Mouse (Mus musculus) liver, postnatal 0 days (tissue): ENCODE measurements around the gene Ezr. TPM values are rescaled to one million over a fixed set of nuclear protein-coding genes. Genes with fewer than 3 reads are reported as not detected.

Source experiments
- ATAC-seq: fragments of 200-750 bp; cut with Nextera tagmentation; 2 replicates; pipeline ENCODE4 v1.8.0; 2017; ENCODE audit warnings: mild to moderate bottlenecking, moderate library complexity
- DNase-seq: peaks from one replicate; pipeline ENCODE4 v3.0.0-alpha.2; 2016
- H3K27ac ChIP-seq: fragments of 300-500 bp; sonication (generic); 2 replicates; pipeline ENCODE4 v1.5.1; 2014; ENCODE audit warnings: antibody characterized with exemption, moderate library complexity, mild to moderate bottlenecking, low read depth
- H3K27me3 ChIP-seq: fragments of 300-500 bp; sonication (generic); 2 replicates; pipeline ENCODE4 v1.6.1; 2014; ENCODE audit warnings: low read length, control low read depth, mixed read lengths; ENCODE audit not compliant: insufficient read depth
- H3K36me3 ChIP-seq: fragments of 300-500 bp; sonication (generic); replicated peaks from 2 replicates; pipeline ENCODE4 v1.6.1; 2014; ENCODE audit warnings: mild to moderate bottlenecking, control low read depth, low read length, moderate library complexity, mixed read lengths; ENCODE audit not compliant: insufficient read depth
- H3K4me1 ChIP-seq: fragments of 300-500 bp; sonication (generic); 2 replicates; pipeline ENCODE4 v1.6.1; 2014; ENCODE audit warnings: antibody characterized with exemption, mild to moderate bottlenecking, control low read depth; ENCODE audit not compliant: insufficient read depth
- H3K4me2 ChIP-seq: fragments of 300-500 bp; sonication (generic); 2 replicates; pipeline ENCODE4 v1.6.1; 2014; ENCODE audit warnings: low read depth, mild to moderate bottlenecking, low read length, moderate library complexity, mixed read lengths
- H3K4me3 ChIP-seq: fragments of 300-500 bp; sonication (generic); 2 replicates; pipeline ENCODE4 v1.5.1; 2014; ENCODE audit warnings: low read depth, low read length
- H3K9ac ChIP-seq: fragments of 300-500 bp; sonication (generic); replicated peaks from 2 replicates; pipeline ENCODE4 v1.6.1; 2014; ENCODE audit warnings: mild to moderate bottlenecking, moderate library complexity
- H3K9me3 ChIP-seq: fragments of 300-500 bp; sonication (generic); 2 replicates; pipeline ENCODE4 v1.6.1; 2016; ENCODE audit warnings: mild to moderate bottlenecking, control low read depth, low read length, mixed read lengths
- CTCF ChIP-seq: sonication (generic); IDR thresholded peaks from 2 replicates; pipeline ENCODE4 v1.5.1; 2016; ENCODE audit warnings: antibody characterized with exemption, low read depth
- EP300 ChIP-seq: IDR thresholded peaks from 2 replicates; pipeline ENCODE4 v1.6.1; 2016; ENCODE audit warnings: antibody characterized with exemption, low read depth, mild to moderate bottlenecking
- WGBS: fragments of 180-500 bp; shearing (Covaris S2); extraction: QIAGEN DNeasy Blood & Tissue Kit; methylation state at CpG from one replicate; pipeline ENCODE4 v1.1.7; 2014; ENCODE audit not compliant: insufficient replicate concordance; 5-methylcytosine and 5-hydroxymethylcytosine counted together
- polyA plus RNA-seq: library from polyadenylated mRNA; unstranded; fragments of >200 nt; fragmentation: Nextera tagmentation; extraction: Ambion mirVana; gene quantifications from 2 replicates; pipeline ENCODE4 v1.2.1, GENCODE M21; 2015

Gene Ezr
- polyA plus RNA-seq, 1 experiment from 2014 or later, result 34.8 TPM

DNA sequence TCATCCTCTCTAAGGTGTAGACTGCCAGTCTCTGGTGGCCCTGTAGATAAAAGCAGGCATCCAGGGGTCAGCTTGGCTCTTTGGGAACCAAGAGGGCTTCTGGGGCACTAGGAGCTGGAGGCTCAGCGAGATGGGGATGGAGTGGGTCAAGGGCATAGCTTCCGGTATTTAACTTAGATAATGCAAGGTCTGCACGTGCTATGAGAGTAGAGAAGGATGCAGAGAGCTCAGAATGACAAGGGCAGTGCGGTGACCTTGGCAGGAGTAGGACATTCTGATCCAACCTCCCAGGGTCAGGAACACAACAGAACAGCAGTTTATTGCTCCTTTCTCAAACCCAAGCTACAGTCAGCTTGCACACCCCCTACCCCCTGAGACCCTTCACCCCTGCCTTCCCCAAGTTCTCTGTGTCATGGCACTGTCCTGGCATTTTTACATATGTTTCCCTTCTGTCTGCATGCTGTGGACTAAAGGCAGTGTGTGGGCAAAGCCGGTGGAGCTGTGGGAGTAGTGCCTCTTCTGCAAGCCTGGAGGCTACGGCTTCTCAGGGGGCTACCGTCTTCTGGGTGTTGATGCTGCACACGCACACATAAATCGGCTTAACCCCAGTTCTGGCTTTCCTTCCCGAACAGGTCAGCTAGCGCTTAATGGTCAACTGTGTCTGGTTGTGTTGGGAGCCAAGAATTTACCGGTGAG lies 47.7 kb downstream of the Ezr start:
- Histone ChIP-seq H3K27me3 (no peaks in the 10 kb centered on the region), H3K4me3 (no peak overlapping the region)
- ATAC-seq, result no peak

DNA sequence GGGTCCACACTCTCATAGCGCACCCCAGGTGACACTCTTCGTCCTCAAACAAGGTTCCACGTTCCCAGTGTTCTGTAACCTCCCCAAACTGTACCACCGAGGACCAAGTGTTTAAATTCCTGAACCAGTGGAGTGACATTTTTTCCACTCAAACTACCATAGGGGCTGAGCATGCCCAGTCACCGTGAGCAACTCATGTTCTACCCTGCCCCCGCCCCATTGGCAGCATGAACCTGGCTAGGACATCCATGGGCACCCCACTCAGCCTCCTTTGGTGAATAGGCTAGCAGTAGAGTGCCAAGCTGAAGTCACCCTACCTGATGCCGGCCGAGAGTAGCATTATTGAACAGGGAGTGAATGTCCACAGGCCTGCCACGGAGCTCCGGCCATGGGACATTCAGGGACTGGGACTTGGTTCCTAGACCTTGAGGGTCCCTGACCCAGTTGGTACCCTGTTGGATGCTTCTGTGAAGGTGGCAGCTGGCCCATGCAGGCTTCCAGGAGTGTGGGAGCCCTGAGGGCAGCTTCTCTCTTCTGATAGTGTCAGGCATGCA lies 49.2 kb downstream of the Ezr start:
- no peaks in the 10 kb centered on the region for H3K9me3 ChIP-seq
- 86% methylated on average over 10 of the region's 10 CpGs for WGBS
- ATAC-seq, result no peak
- H3K4me2 ChIP-seq, result no peak overlapping the region
- no peaks in the 10 kb centered on the region for H3K27me3 ChIP-seq
- TF ChIP-seq EP300, result no peak
- TF ChIP-seq CTCF, result no peak
- no peak overlapping the region for H3K9ac ChIP-seq
- no peak for DNase-seq
- H3K36me3 ChIP-seq, result 0 out of 2 replicates have a peak, but pooled peaks cover 2% of the 10 kb centered on the region
- no peak overlapping the region for H3K27ac ChIP-seq
- no peaks in the 10 kb centered on the region for H3K4me1 ChIP-seq
- H3K4me3 ChIP-seq, result no peak overlapping the region

More for the DNA sequence above, 47.7 kb downstream of the Ezr start:
- H3K27ac ChIP-seq, result no peak overlapping the region
- H3K36me3 ChIP-seq, result peaks cover 16% of the 10 kb centered on the region
- H3K4me2 ChIP-seq, result no peak overlapping the region
- no peaks in the 10 kb centered on the region for H3K9me3 ChIP-seq
- H3K9ac ChIP-seq, result no peak overlapping the region
- 87% methylated on average over 12 of the region's 12 CpGs for WGBS
- no peaks in the 10 kb centered on the region for H3K4me1 ChIP-seq
- DNase-seq, result peak; percentile 11
- TF ChIP-seq EP300 (no peak), CTCF (no peak)

DNA sequence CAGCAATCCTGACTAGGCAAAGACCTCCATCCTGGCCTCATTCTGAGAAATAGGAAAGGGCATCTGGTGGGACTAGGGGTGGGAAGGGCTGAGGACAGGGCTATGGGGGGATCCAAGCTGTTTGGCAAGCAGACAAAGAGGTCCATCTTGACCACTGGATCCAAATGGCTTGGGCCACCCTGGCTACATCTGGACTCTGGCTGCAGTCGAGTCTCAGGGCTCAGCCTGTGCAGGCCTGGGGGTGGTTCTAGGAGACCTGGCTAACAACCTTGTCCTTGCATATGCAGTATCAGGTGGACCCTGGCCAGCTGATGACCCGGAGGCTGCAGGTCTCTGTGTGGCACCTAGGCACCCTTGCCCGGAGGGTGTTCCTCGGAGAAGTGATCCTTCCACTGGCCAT lies 49.9 kb downstream of the Ezr start:
- H3K27me3 ChIP-seq, result no peaks in the 10 kb centered on the region
- WGBS, result 86% methylated on average over 4 of the region's 4 CpGs
- H3K4me3 ChIP-seq, result no peak overlapping the region
- H3K4me2 ChIP-seq, result no peak overlapping the region
- ATAC-seq (no peak), DNase-seq (no peak)
- TF ChIP-seq EP300, result no peak
- TF ChIP-seq CTCF, result no peak
- no peaks in the 10 kb centered on the region for H3K9me3 ChIP-seq
- H3K9ac ChIP-seq, result no peak overlapping the region
- H3K4me1 ChIP-seq, result no peaks in the 10 kb centered on the region
- H3K36me3 ChIP-seq, result no peaks in the 10 kb centered on the region
- H3K27ac ChIP-seq, result no peak overlapping the region

DNA sequence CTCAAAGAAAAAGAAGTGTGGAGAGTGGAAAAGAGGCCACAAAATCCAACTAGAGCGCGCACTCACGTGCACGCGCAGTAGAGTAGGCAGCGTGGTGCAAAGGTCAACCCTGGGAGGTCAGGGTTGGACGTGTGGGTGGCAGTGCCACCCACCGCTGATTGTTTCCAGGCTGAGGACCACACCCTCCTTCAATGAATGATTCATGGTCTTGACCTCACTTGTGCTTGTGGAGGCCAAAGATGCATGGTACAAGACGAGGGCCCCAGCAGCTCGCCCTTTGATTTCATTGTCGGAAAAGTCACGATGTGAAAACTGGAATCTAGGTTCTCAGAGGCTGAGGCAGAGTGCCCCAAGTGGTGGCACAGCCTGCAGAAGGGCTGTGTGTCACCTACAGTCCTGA lies 51.0 kb downstream of the Ezr start:
- 79% methylated on average over 12 of the region's 12 CpGs for WGBS
- no peak overlapping the region for H3K27ac ChIP-seq
- ATAC-seq, result no peak

DNA sequence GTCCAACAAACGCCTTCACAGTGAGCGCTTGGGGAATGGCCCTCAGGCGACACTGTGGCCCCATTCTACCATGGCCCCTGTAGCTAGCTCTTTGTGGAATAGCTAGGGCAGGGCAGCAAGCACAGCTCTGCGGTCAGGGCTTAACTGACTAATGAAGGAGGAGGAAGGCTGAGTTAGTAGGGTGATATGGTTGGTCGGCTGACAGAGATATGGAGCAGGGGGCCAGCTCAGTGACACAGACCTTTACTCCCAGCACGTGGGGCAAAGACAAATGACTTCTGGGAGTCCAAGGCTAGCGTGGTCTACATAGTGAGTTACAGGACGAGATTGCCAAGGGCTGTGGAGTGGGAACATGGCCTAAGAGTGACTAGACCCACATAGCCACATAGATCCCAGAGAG lies 51.5 kb downstream of the Ezr start:
- TF ChIP-seq CTCF (no peak), EP300 (no peak)
- Histone ChIP-seq H3K9ac (no peak overlapping the region), H3K36me3 (no peaks in the 10 kb centered on the region), H3K4me1 (no peaks in the 10 kb centered on the region), H3K9me3 (no peaks in the 10 kb centered on the region), H3K4me3 (no peak overlapping the region), H3K27ac (no peak overlapping the region), H3K4me2 (no peak overlapping the region), H3K27me3 (no peaks in the 10 kb centered on the region)
- 64% methylated on average over 8 of the region's 8 CpGs for WGBS
- ATAC-seq, result no peak
- peak; percentile 7 for DNase-seq

More for the DNA sequence above, 51.0 kb downstream of the Ezr start:
- Histone ChIP-seq H3K4me3 (no peak overlapping the region), H3K4me1 (no peaks in the 10 kb centered on the region), H3K9ac (no peak overlapping the region), H3K4me2 (no peak overlapping the region), H3K9me3 (no peaks in the 10 kb centered on the region), H3K36me3 (no peaks in the 10 kb centered on the region), H3K27me3 (no peaks in the 10 kb centered on the region)
- TF ChIP-seq EP300 (no peak), CTCF (no peak)
- no peak for DNase-seq

DNA sequence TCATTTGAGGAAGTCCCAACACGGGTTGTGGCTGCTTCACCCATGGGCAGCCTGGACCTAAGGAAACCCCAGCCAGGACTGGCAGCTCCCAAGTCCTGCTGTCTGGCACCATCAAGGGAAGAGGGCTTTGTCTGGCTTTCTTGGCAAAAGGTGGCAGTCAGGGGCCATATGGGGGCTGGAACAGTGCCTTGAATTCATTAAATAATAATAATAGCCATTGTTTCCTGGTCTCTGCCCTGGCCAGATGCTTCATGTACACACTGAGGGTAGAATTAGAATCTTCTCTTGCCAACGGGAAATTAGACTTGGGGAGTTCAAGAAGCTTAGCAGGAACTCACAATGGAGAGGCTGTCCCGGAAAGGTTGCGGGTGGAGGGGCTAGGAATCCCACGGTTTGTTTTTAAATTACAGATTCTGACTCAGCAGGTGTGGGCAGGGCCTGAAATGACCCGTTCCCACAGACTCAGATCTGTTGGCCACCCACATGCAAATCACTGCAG lies 53.3 kb downstream of the Ezr start:
- Histone ChIP-seq H3K27me3 (no peaks in the 10 kb centered on the region), H3K4me1 (no peaks in the 10 kb centered on the region), H3K4me3 (no peak overlapping the region), H3K9me3 (no peaks in the 10 kb centered on the region), H3K36me3 (no peaks in the 10 kb centered on the region), H3K4me2 (no peak overlapping the region), H3K9ac (no peak overlapping the region), H3K27ac (no peak overlapping the region)
- TF ChIP-seq CTCF (no peak), EP300 (no peak)
- ATAC-seq (no peak), DNase-seq (peak; percentile 11)
- 30% methylated on average over 6 of the region's 6 CpGs for WGBS
